Mouse (Mus musculus) G1E-ER4 (cell line): ENCODE measurements around the gene Adamts12. TPM values are rescaled to one million over a fixed set of nuclear protein-coding genes. Genes with fewer than 3 reads are reported as not detected.

Experiments
- GATA1 ChIP-seq: IDR thresholded peaks from one replicate; pipeline ENCODE4 v1.8.0; 2012; ENCODE audit warnings: low read length, inconsistent platforms
- polyA plus RNA-seq: library from polyadenylated mRNA; stranded (reverse); fragments of >175 nt; gene quantifications from 2 replicates; pipeline ENCODE4 v1.2.3, GENCODE M21; 2012

The Adamts12 gene
- polyA plus RNA-seq, 1 experiment: not detected

DNA sequence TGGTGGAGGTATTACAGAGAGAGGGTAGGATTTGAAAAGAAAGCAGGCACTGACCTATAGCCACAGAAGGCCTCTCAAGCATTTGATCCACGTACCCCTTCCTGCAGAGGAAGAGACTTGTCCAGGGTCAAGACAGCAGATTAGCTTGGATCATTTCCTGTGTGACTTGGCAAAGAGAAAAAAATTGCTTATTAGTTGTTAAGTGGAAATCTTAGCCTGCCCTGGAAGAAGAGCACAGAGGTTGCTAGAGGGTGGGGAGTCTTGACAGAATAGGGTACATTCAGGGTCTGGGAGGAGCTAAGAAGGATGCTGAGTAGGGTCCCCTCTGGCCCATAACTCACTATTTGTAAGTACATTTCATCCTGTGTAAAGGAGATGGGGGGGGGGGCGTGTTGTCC is 431 bp upstream of the Adamts12 start:
- no peak for TF ChIP-seq GATA1

DNA sequence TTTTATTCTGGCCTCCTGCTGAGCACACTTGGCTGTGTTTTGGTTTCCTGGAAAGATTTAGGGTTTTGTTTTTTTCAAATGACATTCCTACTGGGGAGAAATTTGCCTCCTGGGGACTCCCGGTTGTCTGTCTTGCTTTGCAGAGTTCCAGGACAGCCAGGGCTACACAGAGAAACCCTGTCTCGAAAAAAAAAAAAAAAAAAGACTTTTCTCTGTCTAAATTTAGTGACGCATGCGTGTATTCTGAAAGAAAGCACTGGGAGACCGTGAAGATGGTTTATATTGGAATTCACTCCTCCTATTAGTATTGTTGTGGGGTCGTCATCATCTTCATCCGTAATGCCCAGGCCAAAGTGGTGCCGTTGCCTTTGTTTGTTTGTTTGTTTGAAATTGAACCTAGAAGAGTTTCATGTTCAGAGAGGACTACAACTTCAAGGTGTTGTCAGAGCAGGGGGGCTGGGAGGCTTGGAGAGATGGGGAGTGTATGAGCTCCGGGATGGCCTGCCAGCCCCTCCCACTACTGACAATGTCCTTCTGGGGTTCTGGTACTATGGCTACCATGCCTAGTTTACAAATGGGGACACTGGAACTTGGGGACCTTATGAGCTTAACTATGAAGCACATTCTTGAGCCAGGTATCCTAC is 1.1 kb downstream of the Adamts12 start:
- TF ChIP-seq GATA1: no peak

DNA sequence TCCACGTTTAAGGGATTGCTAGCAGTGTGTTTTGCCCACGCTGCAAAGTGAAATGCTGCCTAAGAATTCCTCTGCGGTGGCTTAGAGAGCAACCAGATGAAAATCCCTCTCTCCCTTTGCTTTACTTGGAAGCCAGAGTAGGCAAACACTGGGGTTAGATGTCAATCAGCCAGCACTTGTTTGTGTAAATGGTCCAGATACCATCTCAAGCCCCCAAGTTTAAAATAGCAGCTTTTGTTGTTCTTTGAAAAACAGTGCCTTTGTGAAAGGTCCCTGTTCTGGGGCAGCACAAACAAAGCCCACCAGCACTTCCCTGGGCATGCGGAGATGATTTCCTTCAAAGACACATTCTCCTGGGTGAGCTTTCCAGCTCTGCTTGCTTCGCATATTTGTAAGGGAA is 1.7 kb downstream of the Adamts12 start:
- TF ChIP-seq GATA1: no peak

DNA sequence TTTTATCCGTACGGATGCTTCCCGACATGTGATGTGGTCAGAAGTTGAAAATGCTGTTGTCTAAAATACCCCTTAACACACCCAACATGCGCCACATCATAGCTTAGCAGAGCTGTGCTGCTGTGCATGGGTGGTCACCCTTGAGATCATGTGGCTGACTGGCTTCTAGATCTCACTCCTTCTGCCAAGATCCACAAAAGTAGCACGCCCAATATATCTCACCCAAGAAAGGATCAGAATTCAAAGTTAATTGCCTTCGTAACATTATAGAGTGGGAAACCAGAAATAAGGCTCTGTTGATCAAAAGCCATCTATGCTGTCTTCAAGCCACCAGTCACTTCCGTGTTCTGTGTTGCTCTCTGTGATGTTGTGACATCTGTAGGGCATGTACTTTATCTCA is 3.3 kb downstream of the Adamts12 start:
- no peak for TF ChIP-seq GATA1

DNA sequence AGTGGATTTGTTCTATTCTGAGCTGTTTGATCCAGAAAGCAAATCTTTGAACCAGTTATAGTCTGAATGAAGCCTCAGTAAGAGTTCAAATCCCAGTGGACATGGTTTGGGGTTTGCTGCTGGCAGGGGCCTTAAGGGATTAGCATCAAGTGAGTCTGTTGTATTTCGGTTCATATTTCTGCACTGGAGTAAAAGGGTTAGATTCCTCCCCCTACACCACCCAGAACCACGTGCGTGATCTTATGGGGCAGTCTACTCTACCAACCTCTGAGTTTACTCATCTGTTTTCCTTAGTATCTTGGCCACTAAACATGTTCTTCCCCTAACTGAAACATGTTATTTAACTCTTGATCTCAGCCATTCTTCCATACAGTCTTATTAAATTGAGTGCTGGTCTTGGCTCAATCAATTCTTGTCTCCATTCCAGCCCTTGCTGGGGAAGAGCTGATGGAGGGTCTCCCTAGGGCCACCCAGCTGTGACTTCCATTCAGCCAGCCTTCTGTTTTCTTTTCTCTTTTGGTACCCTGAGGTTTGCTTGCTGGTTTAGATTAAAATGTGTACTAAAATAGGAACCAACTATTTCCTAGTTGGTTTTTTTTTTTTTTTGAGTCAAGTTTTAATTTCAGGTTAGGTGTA is 11.3 kb downstream of the Adamts12 start:
- no peak for TF ChIP-seq GATA1

DNA sequence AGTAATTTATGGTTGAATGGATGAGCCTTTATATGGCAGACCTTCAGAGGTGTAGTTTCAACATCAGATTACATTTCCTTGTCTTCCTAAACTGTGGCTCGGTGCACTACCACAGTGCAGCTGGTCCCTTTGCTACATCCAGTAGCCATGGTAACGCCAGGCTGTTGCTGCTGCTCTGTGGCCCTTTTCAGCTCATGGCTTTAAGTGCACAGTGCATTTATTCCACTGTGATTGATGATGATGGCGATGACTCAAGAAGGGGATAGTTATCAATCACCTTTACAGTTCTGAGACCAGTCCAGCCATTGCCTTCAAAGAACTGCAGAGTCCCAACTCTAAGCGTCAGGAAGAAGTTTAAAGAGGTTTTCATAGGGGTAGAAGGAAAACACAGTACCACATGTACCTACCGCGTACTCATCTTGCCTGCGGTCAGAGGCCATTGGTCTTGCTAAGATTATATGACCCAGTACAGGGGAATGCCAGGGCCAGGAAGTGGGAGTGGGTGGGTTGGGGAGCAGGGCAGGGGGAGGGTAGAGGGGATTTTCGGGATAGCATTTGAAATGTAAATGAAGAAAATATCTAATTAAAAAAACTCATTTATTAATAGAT is 18.5 kb downstream of the Adamts12 start:
- no peak for TF ChIP-seq GATA1

DNA sequence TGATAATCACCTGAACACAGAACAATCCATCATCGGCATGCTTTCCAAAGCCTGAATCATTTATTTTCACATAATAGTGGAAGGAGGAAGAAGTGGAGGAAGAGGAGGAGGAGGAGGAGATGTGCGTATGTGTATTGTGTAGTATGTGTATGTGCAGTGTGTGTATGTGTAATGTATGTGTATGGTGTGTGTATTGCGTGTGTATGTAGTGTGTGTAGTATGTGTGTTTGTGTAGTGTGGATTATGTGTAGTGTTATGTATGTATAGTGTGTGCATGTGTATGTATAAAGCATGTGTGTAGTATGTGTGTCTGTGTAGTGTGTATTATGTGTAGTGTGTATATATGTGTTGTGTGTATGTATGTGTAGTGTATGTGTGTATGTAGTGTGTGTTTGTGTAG is 19.1 kb downstream of the Adamts12 start:
- TF ChIP-seq GATA1: no peak

DNA sequence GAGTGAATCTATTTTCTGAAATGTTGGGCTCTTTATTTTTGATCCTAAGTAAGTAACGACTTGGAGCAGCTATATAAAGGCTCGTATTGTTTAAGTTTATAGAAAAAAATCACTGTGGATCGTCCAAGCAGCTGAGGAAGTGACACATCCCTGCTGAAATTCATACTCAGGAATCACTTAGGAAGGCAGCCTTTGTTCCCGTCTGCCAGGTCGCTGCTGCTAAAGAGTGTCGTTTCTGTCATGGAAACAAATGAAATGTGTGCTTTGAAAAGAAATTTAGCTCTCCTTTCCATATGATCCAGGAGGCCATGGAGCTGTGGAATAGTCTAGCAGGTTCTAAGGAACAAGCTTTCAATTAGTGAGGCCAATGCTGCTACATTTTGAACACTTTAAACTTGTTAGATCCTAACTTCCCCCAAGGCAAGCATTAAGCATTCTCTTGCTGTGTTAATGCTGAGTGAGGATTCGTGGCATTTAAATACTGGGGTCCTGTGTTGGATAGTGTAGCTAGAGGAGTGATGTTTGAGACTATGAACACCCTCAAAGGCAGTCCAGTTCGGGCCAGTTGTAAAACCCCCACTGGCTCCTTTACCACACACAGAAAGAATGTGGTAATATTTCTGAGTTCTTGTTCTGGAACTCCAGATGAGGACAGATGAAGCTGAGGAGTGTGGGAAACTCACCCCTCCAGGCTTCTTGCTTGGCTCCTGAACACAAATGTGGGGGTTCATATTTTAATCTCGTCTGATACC is 19.8 kb downstream of the Adamts12 start:
- TF ChIP-seq GATA1: no peak

DNA sequence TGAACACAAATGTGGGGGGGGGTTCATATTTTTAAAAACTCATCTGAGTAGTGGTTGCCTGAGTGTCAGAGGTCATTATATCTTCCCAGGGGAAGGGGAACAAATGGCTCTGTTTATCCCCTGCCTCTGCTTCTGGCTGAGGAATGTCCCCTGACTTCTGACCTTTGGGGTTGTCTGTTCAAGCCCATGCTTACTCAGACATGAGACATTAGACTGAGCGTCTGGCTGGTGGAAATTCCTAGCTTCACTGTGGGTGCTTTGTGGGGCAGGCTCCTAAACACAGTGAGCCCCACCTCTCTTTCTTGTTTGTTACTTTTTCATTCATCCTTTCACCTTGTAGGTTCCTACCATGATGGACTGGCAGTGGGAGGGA is 20.4 kb downstream of the Adamts12 start:
- no peak for TF ChIP-seq GATA1

DNA sequence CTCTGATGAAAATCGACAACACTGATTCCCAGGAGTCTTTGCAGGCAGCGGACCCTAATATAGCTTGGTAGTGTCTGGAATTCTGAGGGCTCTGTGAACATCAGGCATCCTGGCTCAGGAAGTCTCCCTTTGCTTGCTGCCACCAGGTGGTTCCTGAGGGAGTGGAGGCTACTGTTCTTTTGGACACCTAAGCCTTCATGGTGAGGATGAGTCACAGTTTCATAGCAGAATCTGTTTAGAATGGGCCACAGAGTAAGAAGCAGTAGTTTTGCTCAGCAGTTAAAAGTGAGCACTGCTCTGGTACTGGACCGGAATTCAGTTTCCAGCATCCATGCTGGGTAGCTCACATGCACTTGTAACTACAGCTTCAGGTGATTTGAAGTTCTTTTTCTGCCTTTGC is 24.9 kb downstream of the Adamts12 start:
- TF ChIP-seq GATA1: no peak

DNA sequence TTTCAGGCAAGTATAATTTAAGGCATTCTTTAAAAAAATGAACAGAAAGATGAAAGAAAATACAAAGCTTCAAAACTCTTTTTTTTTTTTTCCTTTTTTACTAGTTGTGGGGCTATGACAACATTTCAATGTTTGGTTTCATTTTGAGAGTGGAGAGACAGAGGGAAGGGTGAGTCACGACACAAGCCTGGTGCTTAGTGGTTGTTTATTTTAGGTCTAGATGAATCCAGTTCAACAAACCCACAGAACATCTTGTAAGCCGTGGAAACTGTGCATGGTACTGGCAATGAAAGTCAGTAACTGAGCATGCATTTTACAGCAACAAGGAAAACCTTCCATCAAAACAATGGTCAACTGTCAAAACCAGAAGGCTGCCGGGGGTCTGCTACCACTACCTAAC is 31.0 kb downstream of the Adamts12 start:
- TF ChIP-seq GATA1: no peak

DNA sequence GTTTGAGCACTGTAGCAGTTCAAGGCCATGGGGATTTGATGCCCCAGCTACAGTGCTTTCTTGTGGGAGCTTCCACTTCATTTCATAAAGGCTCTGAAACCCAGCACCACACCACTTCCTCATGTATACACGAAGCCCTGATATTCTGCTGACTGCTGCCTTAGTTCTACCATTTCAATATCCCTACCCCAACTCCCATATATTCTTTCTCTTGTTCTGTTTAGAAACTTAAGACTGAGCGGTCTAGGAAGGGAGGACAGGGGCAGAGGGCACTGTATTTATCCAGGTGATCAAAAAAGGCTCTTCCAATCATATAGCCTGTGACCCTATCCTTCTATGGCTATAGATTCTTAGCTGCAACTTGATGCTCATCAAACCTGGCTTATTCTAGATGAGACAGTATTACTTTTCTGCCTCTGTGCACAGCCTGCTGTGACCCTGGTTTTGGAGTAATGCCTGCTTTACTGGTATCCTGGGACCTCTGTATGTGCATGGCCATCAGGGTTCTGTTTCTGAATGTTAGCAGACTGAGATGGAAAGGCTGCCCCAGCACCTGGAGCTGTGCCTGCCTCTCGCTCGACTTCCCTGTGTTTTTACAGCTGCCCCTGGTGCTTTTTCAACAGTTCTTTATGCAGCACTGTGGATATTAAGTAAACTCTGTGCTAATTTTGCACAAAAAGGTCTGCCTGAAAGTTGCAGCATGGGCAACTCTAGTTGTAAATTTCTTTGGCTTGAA is 33.5 kb downstream of the Adamts12 start:
- TF ChIP-seq GATA1: no peak

DNA sequence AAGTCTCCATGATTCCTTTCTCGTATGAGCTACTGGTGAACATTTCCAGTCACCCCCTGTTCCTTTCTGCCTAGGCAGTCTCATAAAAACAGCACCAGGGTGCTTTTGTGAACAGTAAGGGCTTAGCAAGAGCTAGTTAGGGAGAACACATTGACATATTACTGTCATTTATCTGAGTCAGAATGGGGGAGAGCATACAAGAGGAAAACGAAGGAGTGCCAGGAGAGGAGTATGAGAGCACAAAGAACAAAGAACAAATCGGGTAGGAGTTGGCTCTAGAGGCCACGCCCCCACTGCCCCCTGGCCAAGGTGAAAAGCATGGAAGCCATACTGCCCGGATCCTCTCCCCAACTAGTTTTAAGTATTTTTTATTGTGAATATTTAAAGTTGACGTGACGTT is 34.4 kb downstream of the Adamts12 start:
- no peak for TF ChIP-seq GATA1

DNA sequence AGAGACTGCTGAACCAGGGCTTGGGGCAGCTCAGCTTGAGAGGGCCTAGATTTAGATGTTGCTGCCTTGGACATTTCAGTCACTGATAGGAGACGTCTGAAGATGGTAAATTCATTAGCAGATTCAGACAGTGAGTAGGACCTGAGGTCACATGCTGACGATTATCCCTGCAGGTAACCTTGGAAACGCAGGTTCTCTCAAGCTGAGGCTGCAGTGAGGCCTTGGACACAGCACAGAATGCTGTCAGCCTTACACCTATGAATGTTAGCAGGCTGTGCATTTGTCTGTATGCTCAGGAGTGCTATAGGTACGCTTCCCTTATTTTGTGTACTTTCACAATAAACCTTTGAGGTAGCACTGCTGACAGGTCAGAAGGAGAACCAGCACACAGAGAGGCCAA is 36.3 kb downstream of the Adamts12 start:
- TF ChIP-seq GATA1: no peak

DNA sequence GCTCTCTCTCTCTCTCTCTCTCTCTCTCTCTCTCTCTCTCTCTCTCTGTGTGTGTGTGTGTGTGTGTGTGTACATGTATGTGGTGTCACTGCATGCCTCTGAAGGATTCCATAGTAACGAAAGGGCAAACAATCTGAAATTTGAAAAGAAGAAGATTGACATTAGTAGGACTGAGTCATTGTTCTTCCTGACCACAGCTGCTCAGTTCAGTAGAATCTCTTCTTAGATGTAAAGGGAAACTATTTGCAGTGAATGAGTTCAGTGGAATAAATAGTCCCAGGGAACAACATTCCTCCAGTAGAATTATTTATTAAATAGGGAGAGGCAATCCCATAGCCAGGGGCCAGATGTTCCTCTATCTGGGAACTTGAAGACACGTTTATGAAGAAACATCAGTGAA is 40.5 kb downstream of the Adamts12 start:
- TF ChIP-seq GATA1: no peak

DNA sequence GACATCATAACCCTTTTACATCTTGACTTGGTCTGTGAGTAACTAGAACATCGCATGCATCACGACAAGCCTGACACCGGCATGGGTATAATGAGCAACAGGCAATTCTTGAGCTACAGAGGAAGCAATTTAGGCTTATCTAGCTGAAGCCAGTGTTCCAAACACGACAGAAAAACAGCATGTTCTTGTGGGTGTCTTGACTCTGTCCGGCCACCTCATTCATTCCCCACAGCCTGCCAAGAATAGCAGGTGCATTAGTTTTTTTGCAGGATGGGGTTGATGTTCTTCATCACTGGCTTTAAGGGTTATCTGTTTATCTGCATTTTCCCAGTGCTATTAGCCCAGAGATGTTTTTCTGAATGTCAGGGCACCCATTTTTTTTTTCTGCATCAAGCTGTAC is 42.8 kb downstream of the Adamts12 start:
- TF ChIP-seq GATA1: no peak

DNA sequence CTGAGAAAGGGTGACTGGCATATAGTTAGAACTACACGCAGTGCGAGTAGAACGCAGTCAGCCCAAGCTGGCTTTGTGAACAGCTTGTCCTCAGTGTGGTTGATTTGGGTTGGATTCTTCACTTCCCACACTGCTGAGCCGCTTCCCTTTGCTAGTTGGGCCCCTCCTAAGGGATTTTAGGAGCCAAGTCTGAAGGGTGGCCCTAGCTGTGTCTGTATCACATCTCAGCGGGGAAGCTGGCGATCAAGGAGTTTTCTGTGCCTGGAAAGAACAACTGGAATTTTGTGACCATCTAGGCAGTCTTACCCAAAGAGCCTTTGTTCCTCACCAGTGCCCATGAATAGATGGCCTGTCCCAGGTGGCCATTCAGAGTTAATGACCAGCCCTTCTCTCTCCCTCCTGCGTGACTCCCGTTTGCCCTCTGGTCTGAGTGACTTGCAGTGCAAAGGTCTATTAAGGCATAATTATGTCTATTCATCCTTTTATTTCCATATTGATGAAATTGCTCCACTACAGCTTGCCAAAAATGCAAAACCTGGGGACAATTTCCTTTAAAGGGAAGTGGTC is 50.1 kb downstream of the Adamts12 start:
- TF ChIP-seq GATA1: no peak
